In the genomic region with DNA sequence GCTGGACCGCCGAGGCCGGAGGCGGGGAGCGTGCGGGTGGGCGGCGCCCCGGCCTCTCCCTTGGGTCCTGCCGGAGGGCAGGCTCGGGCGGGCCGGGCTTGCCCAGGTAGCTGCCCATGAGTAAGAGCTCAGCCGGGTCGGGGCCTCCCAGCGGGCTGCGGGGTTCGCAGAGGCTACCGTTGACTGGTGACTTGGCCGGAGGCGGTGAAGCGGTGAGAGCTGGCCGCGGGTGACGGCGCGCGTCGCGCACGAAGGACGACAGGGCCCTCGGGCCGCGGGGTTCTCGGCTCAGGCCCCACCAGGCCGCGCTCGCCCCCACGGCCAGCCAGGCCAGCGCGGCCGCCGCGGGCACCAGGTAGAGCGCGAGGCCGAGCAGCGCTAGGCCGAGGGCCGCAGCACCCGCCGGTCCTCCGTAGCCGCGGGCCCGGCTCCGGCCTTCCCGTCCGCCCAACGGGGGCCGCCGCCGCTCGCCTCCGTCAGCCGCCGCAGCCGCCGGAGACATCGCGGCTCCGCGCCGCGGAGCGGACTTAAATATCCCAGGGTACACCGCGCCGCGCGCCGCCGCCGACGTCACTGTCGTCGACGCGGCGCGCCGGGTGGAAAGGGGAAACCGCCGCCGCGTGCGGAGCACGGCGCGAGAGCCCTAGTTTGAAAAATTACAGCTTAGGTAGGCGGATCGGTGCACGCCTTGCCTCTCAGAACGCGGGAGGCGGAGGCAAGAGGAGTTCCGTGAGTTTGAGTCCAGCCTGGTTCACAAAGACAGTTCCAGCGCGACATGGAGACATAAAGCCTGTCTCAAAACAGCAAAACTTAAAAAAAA, we compare ENCODE assay signal across 8 mouse cellular contexts. TPM values are rescaled to one million over a fixed set of nuclear protein-coding genes. Genes with fewer than 3 reads are reported as not detected.
DNase-seq lines count a peak whose midpoint lies in the region; ATAC-seq and TF ChIP-seq lines count a peak whose summit lies in the region.

A gene (minus strand): TSS at position 543 of the 820 bp plus-strand sequence.

- H3K27ac ChIP-seq in gastrocnemius, adult 2 months = peak within 1 kb of the TSS; percentile 93

- intact Hi-C loops in gastrocnemius, adult 2 months (cut with DNase I) = no loop called here
- intact Hi-C loops in left cerebral cortex, postnatal 10 days (cut with DNase I) = no loop called here

- ATAC-seq in megakaryocyte-erythroid progenitor cell, adult 5-6 weeks (replicated peaks; ENCODE audit: low FRiP score, low TSS enrichment, poor library complexity, severe bottlenecking) = peak; percentile 83

- peak within 1 kb of the TSS; percentile 82 for H3K4me3 ChIP-seq in gastrocnemius, adult 2 months

- peak; percentile 93 for DNase-seq in ZHBTc4 (ENCODE audit: low read depth, low spot score)
- peak; percentile 57 to 82 for DNase-seq in cerebellum, postnatal 4 days (ENCODE audit: low spot score in 2 of 2)
- DNase-seq in gastrocnemius, adult 2 months = peak; percentile 90
- peak; percentile 75 for DNase-seq in hindlimb bud, embryonic 11.5 days (ENCODE audit: extremely low spot score, low read depth, low spot score)
- peak; percentile 77 to 91 for DNase-seq in left cerebral cortex, postnatal 10 days (ENCODE audit: extremely low spot score in 1 of 2, low spot score in 2 of 2)
- peak; percentile 84 for DNase-seq in right cerebral cortex, postnatal 25 days
- peak; percentile 75 to 79 for DNase-seq in urinary bladder, postnatal 4 days (ENCODE audit: low spot score in 2 of 2)

- TF ChIP-seq CTCF in gastrocnemius, adult 2 months (IDR thresholded peaks at IDR 0.05) = no peak

RNA-seq across cellular contexts. Expression of the gene that starts here (rescaled TPM):
- total RNA-seq in gastrocnemius, adult 2 months (2021) = 10 to 100 TPM; 11.0 to 12.3 TPM
- 10 to 100 TPM; 37.5 to 39.1 TPM for total RNA-seq in left cerebral cortex, postnatal 10 days (2021)
- total RNA-seq in megakaryocyte-erythroid progenitor cell, adult 5-6 weeks (2014; fragmentation: Nextera tagmentation) = 83.2 and 90.6 TPM in 2 replicates
- total RNA-seq in megakaryocyte-erythroid progenitor cell, adult 5-6 weeks (2017) = 10.4 and 11.1 TPM in 2 replicates

Comparison
In these comparisons a context has a peak if more than half of its experiments do, and no peak if none do; other contexts are left out.
1. Peak in every context shown above with its lines: DNase-seq, ATAC-seq, H3K4me3 ChIP-seq and H3K27ac ChIP-seq.